Comparison of ENCODE assay signal across 8 mouse cellular contexts in genomic region chr11:62846961-62847654, GRCm38 (mm10). TPM values are rescaled to one million over a fixed set of nuclear protein-coding genes. Genes with fewer than 3 reads are reported as not detected.
A peak's percentile ranks its signal among the peaks of the same experiment; 100 is the strongest.
DNase-seq lines count a peak whose midpoint lies in the region; ATAC-seq and TF ChIP-seq lines count a peak whose summit lies in the region.

Gene Fbxw10 (plus strand): TSS chr11:62847069.

- 34% methylated on average over 12 of the region's 12 CpGs for WGBS in lung, adult 2 months
- 37% methylated on average over 12 of the region's 12 CpGs for WGBS in heart, embryonic 12.5 days
- WGBS in stomach, embryonic 15.5 days: 19% methylated on average over 12 of the region's 12 CpGs

- H3K4me1 ChIP-seq in lung, adult 2 months (ENCODE audit: control insufficient read depth, insufficient read depth, low read length): no peaks in the 10 kb centered on the region
- H3K4me1 ChIP-seq in heart, embryonic 12.5 days (replicated peaks): peaks cover 12% of the 10 kb centered on the region
- H3K4me1 ChIP-seq in stomach, embryonic 15.5 days: peaks cover 4% of the 10 kb centered on the region; the same call in 1 of the 2 replicates

- no peak for TF ChIP-seq CTCF in lung, adult 2 months (IDR thresholded peaks at IDR 0.05; ENCODE audit: insufficient read depth, low read length)

- no peak for ATAC-seq in heart, embryonic 12.5 days (ENCODE audit: insufficient number of reproducible peaks, low FRiP score)
- ATAC-seq in megakaryocyte, adult 5-6 weeks (ENCODE audit: poor library complexity, severe bottlenecking): peak; percentile 75
- ATAC-seq in stomach, embryonic 15.5 days (ENCODE audit: insufficient read depth, low FRiP score, low read depth): no peak

- intact Hi-C loops in gastrocnemius, postnatal 14 days (cut with DNase I; ENCODE audit: low total_unique reads): no loop called here

- DNase-seq in lung, adult 2 months: peak; percentile 15
- DNase-seq in lung, postnatal 14 days: no peak
- peak; percentile 20 for DNase-seq in brain, embryonic 18.5 days (ENCODE audit: low read depth, low spot score)
- DNase-seq in layer of hippocampus, adult 11-12 months (ENCODE audit: low spot score): peak; percentile 11
- no peak for DNase-seq in gastrocnemius, postnatal 14 days

- peak within 1 kb of the TSS; percentile 14 for H3K4me3 ChIP-seq in lung, adult 2 months (replicated peaks; ENCODE audit: extremely low read depth, low read depth, low read length)
- no peak within 1 kb of the TSS for H3K4me3 ChIP-seq in heart, embryonic 12.5 days
- H3K4me3 ChIP-seq in stomach, embryonic 15.5 days (replicated peaks): 0 out of 2 replicates have a peak within 1 kb of the TSS, but pooled peaks have one; percentile 9

- no peak for TF ChIP-seq POLR2A in lung, adult 2 months (IDR thresholded peaks at IDR 0.05; ENCODE audit: borderline replicate concordance, extremely low read depth, low read depth, low read length)

- no peak within 1 kb of the TSS for H3K9ac ChIP-seq in heart, embryonic 12.5 days
- no peak within 1 kb of the TSS for H3K9ac ChIP-seq in stomach, embryonic 15.5 days

- no peaks in the 10 kb centered on the region for H3K9me3 ChIP-seq in heart, embryonic 12.5 days (replicated peaks)
- no peaks in the 10 kb centered on the region for H3K9me3 ChIP-seq in stomach, embryonic 15.5 days

- no peak within 1 kb of the TSS for H3K27ac ChIP-seq in heart, embryonic 12.5 days (ENCODE audit: poor library complexity, severe bottlenecking)
- H3K27ac ChIP-seq in stomach, embryonic 15.5 days: peak within 1 kb of the TSS; percentile 54; the same call in 1 of the 2 replicates

- no peaks in the 10 kb centered on the region for H3K36me3 ChIP-seq in heart, embryonic 12.5 days
- no peaks in the 10 kb centered on the region for H3K36me3 ChIP-seq in stomach, embryonic 15.5 days

- H3K4me2 ChIP-seq in heart, embryonic 12.5 days: peak within 1 kb of the TSS; percentile 54
- H3K4me2 ChIP-seq in stomach, embryonic 15.5 days: peak within 1 kb of the TSS; percentile 41

- H3K27me3 ChIP-seq in heart, embryonic 12.5 days (replicated peaks): no peaks in the 10 kb centered on the region; the same call in 1 of the 2 replicates
- H3K27me3 ChIP-seq in stomach, embryonic 15.5 days (replicated peaks): no peaks in the 10 kb centered on the region

RNA-seq across cellular contexts. Expression of gene Fbxw10, which starts in this region (rescaled TPM):
- 0.38 and 0.84 TPM in 2 replicates for polyA plus RNA-seq in lung, adult 2 months (2012; rRNA removed)
- 0.17 and 0.23 TPM in 2 replicates for polyA plus RNA-seq in heart, embryonic 12.5 days (2016; fragmentation: Nextera tagmentation; extraction: Ambion mirVana)
- total RNA-seq in megakaryocyte, adult 5-6 weeks (2015): 0.41 and 1.3 TPM in 2 replicates
- 1.7 and 1.8 TPM in 2 replicates for total RNA-seq in megakaryocyte, adult 5-6 weeks (2017)
- 0.33 and 0.41 TPM in 2 replicates for polyA plus RNA-seq in stomach, embryonic 15.5 days (2015; fragmentation: Nextera tagmentation; extraction: Ambion mirVana)
- total RNA-seq in gastrocnemius, postnatal 14 days (2021): under 1 TPM; 0.24 to 0.59 TPM

Comparison
In these comparisons a context has a peak if more than half of its experiments do, and no peak if none do; other contexts are left out.
1. Peak in DNase-seq and H3K4me3 ChIP-seq in lung, adult 2 months; RNA of the gene not detected or under 1 TPM.
2. DNase-seq: peak in brain, embryonic 18.5 days (single experiment) and layer of hippocampus, adult 11-12 months (single experiment); none in lung, postnatal 14 days (single experiment) and gastrocnemius, postnatal 14 days (single experiment).